Mouse (Mus musculus) skeletal muscle tissue, adult 2 months (tissue): ENCODE measurements at regions not wholly inside any gene's neighbourhood (a gene's known extent, or its start where the extent isn't known, plus 50 kb on each side); places are given as distances from the start of the nearest gene placed in this dataset.
"Not testable (repeated sequence)": the region's sequence is repeated elsewhere in the genome, so short reads cannot be mapped to it uniquely, and the experiment has no call there.

ENCODE experiments used
- DNase-seq: peaks from one replicate; pipeline ENCODE4 v3.0.0-alpha.2; 2012; ENCODE audit warnings: low read depth, low spot score

- DNase-seq, result no peak
Measured at GRCm38 (mm10) chr4:153827914-153828313, 129.1 kb upstream of the A430005L14Rik start.

GRCm38 (mm10) chr4:153829766-153830165 lies 127.3 kb upstream of the A430005L14Rik start:
- no peak for DNase-seq

DNA sequence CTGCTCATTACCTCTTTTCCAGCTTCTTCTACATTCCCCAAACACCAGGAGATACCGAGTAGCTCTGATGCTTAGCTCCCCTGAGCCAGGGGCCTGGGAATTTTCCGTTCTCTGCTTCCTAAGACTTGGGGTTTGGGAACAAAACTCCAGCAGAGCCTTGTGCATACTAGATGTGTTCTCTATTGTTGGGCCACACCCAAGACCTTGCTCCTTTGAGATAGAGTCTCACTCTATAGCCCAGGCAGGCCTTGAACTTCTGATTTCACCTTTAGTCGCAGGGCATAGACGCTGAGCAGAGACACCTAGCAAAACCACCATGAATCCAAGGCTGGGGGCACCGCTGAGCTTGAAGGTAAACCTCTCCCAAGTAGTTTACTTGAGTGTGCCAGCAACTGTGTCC lies 126.5 kb upstream of the A430005L14Rik start:
- no peak for DNase-seq

- DNase-seq, result not testable (repeated sequence)
Measured at GRCm38 (mm10) chr4:153831251-153831650, 125.8 kb upstream of the A430005L14Rik start.

DNA sequence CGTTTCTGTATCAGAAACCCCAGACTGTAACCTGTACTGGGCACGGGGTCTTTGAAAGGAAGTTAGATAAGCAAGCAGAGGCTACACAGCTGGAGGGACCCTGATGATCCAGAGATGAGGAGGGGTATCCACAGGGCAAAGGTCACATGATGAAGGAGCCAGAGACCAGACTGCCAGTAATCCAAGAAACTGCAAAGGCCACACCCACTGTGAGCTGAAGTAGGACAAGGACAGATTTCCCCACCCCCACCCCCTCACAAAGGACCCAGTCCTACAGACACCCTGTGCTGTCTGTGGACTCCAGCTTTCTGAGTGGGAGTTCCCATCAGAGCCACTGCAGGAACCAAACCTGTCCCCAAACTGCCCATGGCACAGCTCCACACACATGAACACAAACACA lies 124.9 kb upstream of the A430005L14Rik start:
- DNase-seq, result no peak

DNA sequence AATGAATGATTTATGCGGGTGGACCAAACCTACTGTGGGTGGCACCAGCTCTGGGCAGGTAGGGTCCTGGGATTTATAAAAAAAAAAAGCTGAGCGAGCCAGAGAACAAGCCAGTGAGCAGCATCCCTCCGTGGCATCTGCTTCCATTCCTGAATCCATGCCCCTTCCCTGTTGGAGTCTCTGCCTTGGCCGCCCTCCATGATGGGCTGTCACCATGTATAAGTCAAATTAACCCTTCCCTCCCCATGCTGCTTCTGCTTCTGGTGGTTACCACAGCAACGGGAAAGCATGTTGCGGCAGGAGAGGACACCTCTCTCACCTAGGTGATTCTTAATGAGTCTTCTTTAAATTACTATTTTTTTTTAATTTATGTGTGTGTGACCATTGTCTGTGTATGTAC lies 112.3 kb upstream of the A430005L14Rik start:
- no peak for DNase-seq

DNA sequence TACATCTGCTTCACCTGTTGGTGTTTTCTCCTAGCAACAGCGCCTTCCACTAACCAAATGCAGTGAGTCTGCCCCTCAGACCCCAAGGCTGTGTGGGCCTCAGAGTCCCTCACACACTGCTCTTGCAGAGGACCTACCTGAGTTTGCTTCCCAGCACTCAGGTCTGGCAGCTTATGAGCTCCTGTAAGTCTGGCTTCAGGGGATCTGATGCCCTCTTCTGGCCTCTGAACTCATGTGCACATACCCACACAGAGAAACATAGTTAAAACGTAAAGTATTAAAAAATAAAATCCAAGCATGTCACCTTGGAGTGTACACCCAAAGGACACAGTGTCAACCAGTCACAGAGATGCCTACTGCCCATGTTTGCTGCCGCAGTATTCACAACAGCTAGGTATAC lies 108.8 kb upstream of the A430005L14Rik start:
- DNase-seq, result no peak

DNA sequence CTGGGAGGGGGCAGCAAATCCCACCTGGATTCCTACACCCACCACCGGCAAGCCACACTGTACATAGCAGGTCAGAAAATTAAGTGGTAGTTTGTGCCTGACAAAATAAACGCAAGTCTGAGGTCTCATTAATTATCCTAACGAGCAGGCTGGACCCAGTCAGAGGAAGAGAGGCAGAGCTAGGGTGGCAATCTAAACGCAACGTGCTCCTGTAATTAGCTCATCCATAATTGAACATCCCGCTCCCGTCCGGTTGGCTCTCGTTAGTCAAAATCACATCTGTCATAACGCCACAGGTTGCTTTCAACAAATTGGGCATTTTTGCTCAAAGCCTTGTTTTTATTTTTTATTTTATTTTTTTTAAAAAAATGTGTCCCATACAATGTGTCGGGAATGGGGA lies 106.9 kb upstream of the A430005L14Rik start:
- no peak for DNase-seq

DNA sequence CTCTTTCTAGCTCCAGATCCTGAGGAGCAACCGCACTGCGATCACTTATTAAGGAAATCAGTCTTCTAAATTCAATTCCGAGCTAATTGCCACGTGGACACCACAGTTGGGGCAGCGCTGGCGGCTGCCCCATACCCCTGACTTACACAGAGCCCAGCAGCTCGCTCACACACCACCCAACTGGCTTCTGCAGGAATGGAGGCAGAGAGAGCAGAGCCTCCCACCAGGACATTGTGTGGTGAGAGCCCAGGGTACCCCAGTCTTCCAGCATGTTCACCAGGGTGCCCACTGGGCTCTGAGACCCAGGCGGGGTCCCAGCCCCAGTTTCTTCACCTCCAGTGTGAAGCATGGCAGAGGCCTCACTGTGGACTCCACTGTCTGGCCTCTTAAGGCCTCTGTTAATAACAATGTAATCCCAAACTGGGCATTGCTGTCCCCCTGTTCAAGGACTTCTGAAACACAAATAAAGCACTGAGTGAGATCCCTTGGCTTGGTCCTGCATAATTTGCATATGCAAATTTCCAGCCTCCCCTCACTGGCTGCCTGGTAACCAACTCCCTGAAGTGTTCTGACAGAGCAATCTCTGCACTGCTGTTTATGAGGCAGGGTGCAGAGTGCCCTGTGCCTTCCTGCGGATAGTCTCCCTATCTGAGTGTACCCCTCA lies 102.8 kb upstream of the A430005L14Rik start:
- no peak for DNase-seq

DNA sequence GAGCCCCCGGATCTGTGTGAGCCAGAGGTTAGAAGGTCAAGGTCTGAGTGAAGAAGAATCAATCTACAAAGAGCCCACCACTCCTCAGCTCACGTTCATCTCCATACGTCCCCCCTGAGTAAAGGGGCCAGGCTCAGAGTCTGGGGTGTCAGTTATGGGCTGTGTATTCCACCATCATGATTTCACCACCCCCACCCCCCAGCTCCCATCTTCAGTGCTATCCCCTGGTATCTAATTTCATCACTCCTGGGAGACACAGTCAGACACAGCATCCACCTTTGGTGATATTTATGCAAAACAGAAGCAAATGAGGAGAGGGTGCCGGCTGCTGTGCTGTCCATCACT lies 102.3 kb upstream of the A430005L14Rik start:
- no peak for DNase-seq

DNA sequence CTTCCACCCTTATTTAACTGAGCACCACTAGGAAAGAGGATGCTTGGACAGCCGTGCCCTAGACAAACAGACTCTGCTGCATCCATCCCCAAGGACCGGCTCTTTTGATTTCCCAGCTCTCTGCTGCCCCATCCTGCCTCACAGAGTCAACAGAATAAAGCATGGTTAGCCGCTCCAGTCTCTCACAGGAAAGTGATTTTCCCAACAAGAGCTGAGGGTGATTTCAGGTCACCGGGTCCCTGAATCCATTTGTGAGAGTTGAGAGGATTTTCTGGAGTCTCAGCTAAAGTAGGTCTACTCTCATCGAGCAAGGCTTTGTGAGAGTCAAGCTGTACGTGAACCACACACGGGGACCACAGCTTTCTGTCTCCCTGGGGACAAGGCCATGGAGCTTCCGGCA lies 95.6 kb upstream of the A430005L14Rik start:
- no peak for DNase-seq

DNA sequence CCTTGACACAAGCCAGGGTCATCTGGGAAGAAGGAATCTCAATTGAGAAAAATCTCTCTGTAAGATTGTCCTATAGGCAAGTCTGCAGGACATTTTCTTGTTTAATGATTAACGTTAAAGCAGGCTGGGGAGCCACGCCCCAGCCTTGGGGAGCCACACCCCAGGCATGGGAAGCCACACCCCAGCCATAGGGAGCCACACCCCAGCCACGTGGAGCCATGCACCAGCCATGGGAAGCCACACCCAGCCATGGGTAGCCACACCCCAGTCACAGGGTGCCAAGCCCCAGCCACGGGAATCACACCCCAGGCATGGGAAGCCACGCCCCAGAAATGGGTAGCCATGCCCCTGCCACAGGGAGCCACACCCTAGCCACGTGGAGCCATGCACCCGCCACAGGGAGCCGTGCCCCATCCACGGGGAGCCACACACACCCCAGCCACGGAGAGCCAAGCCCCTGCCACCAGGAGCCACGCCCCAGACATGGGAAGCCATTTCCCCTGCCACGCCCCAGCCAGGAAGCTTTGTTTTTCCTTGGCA lies 94.8 kb upstream of the A430005L14Rik start:
- DNase-seq, result no peak

GRCm38 (mm10) chr4:153872346-153872745 lies 84.7 kb upstream of the A430005L14Rik start:
- DNase-seq, result no peak

- not testable (repeated sequence) for DNase-seq
Measured at GRCm38 (mm10) chr4:153875036-153875435, 82.0 kb upstream of the A430005L14Rik start.

DNA sequence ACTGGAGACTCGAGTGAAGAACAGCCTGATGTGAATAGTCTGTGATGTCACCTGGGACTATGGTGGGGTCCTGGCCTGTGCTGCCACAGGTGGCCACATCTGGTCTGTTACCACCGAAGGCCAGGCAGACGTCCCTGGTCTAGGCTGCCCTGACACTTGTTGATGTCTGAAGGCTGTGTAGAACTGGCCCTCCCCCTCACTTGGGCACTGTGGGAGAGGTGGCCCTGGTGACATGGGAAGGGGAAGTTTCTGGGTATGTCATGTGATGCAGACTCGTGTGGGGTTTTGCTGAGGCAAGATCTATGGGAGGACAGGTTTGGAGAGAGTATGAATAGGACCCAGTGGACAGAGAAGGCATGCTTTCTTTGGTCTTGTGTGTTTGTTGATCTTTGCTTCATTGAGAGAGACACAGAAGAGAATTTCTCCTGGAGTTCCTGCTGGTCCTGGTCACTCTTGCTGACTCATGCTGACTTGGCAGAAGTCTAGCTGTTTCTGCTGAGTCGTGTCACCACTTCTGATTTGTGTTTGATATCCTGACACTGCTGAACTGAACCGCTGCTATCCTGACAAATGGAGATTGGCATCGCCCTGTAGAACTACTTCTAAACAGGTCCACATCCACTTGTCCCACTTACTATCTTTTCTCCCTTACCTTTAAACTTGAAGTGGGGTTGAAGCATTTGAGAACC lies 79.9 kb upstream of the A430005L14Rik start:
- no peak for DNase-seq

- DNase-seq, result no peak
Measured at GRCm38 (mm10) chr4:153883057-153883456, 74.0 kb upstream of the A430005L14Rik start.

DNA sequence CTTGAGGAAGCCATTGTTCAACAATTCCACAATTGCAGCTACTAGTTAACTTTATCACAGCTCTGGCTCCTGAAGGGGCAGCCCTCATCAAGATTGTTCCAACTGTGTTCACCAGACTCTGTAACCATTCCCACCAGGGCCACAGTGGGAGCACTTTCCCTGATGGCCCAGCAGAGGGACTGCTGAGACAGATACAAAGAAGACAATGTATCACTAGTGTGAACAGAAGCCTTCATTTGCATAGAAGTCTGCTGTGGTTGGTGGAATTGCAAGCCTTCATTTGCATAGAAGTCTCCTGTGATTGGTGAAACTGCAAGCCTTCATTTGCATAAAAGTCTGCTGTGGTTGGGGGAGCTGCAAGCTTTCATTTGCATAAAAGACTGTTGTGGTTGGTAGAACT lies 73.0 kb upstream of the A430005L14Rik start:
- no peak for DNase-seq

- no peak for DNase-seq
Measured at GRCm38 (mm10) chr4:153885836-153886235, 71.2 kb upstream of the A430005L14Rik start.

DNA sequence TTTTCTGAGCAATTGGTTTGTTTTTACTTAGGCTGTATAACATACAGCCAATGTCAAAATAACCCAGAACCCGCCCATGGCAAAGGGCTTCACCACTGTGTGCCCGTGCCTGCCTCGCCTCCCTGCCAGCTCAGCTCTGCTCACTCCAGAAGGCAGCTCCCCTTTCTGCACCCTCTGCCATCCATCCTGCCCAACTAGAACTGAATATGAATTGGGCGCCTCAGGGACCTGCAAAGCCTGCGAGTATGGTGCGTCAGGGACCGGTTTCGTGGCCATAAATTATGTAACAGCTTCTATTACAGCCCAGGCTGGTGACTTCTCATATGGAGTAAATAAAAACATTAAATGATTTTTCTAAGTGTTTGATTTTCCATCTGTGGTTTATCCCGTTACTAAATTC lies 66.9 kb upstream of the A430005L14Rik start:
- no peak for DNase-seq

DNA sequence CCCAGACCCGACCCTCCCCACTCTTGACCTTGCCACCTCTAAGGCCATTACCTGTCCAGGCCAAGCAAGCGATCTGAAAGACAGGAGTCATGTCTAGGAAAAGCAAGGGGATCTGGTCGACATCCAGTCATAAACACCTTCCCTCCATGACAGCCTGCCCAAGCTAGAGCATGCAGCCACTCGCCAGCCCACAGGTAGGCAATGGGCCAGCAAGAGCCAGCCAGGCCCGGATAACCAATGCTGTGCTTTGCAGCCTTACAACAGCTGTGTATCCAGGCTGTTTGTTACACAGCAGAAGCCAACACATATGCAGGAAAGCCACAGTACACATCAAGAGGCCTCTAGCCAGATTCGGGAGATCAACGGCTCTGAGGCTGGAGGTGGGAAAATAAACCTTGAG lies 57.3 kb upstream of the A430005L14Rik start:
- no peak for DNase-seq

GRCm38 (mm10) chr4:153905076-153905475 lies 52.0 kb upstream of the A430005L14Rik start:
- DNase-seq, result no peak

GRCm38 (mm10) chr4:153905511-153905910 lies 51.5 kb upstream of the A430005L14Rik start:
- DNase-seq, result no peak
